Mouse (Mus musculus) kidney, adult 18-20 months (tissue): ENCODE results near the gene BC030867.
A peak's percentile ranks its signal among the peaks of the same experiment; 100 is the strongest.

Experiments
- DNase-seq: peaks from one replicate; pipeline ENCODE4 v3.0.0; 2021

BC030867 gene

GRCm38 (mm10) chr11:102248630-102249230 lies at the start of gene BC030867:
Gene BC030867 (plus strand): TSS chr11:102248882.
- peak; percentile 94 for DNase-seq

- no peak for DNase-seq
Measured at GRCm38 (mm10) chr11:102199856-102200255, 48.8 kb upstream of the BC030867 start.

- DNase-seq: no peak
Measured at GRCm38 (mm10) chr11:102201408-102201821, 47.3 kb upstream of the BC030867 start.

GRCm38 (mm10) chr11:102206481-102206880 lies 42.2 kb upstream of the BC030867 start:
- DNase-seq: no peak

GRCm38 (mm10) chr11:102207825-102208777 lies 40.6 kb upstream of the BC030867 start:
- no peak for DNase-seq

GRCm38 (mm10) chr11:102208846-102209245 lies 39.8 kb upstream of the BC030867 start:
- no peak for DNase-seq

GRCm38 (mm10) chr11:102209742-102210141 lies 38.9 kb upstream of the BC030867 start:
- DNase-seq: no peak

- no peak for DNase-seq
Measured at GRCm38 (mm10) chr11:102210185-102210584, 38.5 kb upstream of the BC030867 start.

- DNase-seq: no peak
Measured at GRCm38 (mm10) chr11:102211011-102211410, 37.7 kb upstream of the BC030867 start.

GRCm38 (mm10) chr11:102211936-102212341 lies 36.7 kb upstream of the BC030867 start:
- peak; percentile 33 for DNase-seq

GRCm38 (mm10) chr11:102214430-102215156 lies 34.1 kb upstream of the BC030867 start:
- no peak for DNase-seq

- DNase-seq: no peak
Measured at GRCm38 (mm10) chr11:102215511-102215910, 33.2 kb upstream of the BC030867 start.

GRCm38 (mm10) chr11:102216056-102216885 lies 32.4 kb upstream of the BC030867 start:
- peak; percentile 78 for DNase-seq

- DNase-seq: no peak
Measured at GRCm38 (mm10) chr11:102216886-102217240, 31.8 kb upstream of the BC030867 start.

GRCm38 (mm10) chr11:102217396-102217795 lies 31.3 kb upstream of the BC030867 start:
- no peak for DNase-seq

- DNase-seq: peak; percentile 33
Measured at GRCm38 (mm10) chr11:102217876-102218430, 30.7 kb upstream of the BC030867 start.

- peak; percentile 97 for DNase-seq
Measured at GRCm38 (mm10) chr11:102218783-102219182, 29.9 kb upstream of the BC030867 start.

GRCm38 (mm10) chr11:102219247-102219993 lies 29.3 kb upstream of the BC030867 start:
- no peak for DNase-seq

GRCm38 (mm10) chr11:102219994-102220346 lies 28.7 kb upstream of the BC030867 start:
- no peak for DNase-seq

GRCm38 (mm10) chr11:102220451-102220850 lies 28.2 kb upstream of the BC030867 start:
- DNase-seq: no peak

GRCm38 (mm10) chr11:102221243-102221953 lies 27.3 kb upstream of the BC030867 start:
- DNase-seq: no peak
